Mouse (Mus musculus): Measurements from ENCODE around the gene Slc25a4.
"Not testable (repeated sequence)": the region's sequence is repeated elsewhere in the genome, so short reads cannot be mapped to it uniquely, and the experiment has no call there.

Slc25a4 gene

DNA sequence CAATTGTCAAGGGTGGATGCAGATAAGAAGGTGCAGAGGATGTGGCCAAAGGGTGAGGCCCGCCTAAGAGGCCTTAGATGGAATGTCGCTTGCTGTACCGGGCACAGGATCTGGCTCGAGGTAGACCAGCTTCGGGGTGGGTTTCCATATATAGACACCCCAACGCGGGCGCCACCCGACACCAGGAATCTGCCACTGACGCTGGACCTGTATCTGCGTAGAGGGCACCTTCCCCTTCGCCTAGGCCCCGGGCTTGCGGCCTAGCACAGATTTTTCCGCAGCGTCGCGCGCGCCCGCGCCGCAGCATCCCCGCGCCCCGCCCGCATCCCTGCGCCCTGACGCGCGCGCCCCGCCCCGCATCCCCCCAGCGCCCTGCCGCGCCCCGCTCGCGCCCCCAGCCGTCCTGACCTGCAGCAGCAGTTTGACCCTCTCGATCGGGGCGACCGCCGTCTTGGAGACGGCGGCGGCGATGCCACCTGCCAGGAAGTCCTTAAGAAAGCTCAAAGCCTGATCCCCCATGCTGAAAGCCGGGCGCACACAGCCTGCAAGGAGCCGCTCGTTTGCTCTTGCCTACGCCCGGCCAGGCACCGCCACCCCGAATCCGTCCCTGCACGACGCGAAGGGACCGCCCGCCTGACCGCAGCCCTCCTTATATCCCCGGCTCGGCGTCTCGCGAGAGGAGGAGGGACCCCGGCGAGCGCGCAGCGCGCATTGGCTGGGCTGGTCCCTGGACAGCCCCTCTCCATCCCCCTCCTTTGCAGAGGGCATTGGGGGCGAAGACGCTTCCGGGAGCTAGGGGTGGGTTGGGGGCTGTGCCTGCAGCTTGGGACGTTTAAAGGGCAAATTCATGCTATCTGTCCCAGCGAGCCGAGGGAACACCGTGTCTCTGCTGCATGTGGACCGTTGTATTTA, at the start of gene Slc25a4:
Gene Slc25a4, minus strand, starts transcription at position 881 of the 912 bp plus-strand sequence.
- peak; percentile 98 for DNase-seq (ENCODE audit: low spot score)

DNA sequence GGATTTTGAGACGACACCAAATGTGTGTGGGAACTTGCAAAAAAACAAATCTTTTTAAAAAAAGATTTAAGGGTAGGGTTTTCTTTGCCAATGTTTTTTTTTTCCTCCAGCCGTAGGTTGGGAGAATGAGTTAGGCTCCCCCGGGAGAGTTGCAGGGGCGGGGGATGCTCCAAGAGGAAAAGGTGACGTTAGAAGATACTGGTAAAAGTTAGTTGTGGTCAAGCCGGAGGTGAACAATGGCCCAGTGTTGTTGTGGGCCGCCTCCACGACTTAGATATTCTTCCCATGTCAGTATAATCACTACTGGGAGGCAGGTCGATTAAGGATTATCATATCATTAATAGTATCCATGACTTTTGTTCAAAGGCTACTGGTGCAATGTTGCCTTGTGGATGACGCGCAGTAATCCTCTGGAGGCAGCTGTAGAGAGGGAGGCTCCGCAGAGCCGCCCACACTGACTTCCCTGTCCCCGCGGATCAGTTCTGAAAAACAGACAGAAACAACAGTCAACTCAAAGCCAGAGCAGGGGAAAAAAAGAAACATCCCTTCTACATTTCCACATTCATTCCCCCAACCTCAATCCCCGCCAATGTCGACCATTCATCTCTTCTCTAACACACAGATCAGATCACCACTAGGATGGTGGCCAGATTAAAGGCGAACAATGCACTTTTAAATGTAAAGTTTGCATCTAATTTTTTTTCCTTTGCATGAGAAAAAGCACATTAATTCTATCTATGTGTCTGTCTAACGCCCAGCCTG, 47.0 kb upstream of the Slc25a4 start:
- DNase-seq (ENCODE audit: low spot score) = no peak

DNA sequence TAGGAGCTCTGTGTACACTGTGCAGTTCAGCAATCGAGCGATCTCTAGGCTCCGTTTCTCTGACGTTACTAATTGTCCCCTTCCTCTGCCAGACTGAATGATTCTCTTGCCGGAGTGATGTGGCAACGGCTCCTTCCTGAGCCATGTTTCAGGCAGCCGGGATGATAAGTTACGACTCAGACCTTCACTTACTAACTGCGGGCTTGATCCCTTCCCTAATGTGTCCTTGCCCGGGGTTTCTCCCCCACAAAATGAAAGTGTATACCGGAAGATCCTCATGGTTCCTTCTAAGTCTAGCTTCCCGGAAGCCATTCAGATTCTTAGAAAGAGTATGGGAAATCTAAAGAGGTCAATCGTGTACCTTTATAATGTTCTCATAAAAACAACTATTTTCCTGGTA, 41.4 kb upstream of the Slc25a4 start:
- DNase-seq (ENCODE audit: low spot score) = no peak

DNA sequence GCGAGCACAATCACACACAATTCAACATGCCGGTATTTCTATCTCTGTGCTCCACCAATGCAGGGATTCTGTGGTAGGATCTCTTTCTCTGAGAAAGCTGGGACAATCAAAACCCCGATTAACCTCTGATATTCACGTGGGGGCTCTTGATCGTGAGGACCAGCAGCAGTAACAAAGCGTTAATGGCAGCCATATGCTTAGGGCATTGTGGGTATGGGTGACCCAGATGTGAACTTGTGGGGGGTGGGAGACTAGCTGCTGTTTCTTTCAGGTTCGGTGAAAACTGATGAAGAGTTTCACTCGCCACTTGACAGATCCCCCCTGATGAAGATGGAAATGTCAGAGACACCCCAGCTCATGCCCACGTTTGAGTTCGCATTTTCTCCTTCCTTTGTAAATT, 40.5 kb upstream of the Slc25a4 start:
- DNase-seq (ENCODE audit: low spot score) = no peak

DNA sequence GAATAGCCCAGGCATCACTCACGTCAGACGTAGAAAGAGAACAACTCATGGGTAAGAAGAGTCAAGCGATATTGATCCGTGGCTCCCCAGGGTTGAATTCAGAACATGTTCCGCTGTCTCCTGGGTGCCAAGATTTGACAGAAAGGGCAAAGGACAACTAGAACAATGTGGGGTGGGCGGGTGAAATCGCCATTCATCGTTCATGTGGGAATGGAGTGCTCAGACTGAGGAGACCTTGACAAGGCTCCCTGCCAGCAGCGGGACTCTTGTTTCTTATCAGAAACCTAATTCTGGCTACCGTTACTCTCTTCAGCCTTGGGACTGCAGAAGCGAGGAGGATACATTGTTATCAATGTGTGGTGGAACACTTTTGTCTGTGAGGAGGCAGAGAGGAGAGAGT, 35.3 kb upstream of the Slc25a4 start:
- DNase-seq (ENCODE audit: low spot score) = no peak

DNA sequence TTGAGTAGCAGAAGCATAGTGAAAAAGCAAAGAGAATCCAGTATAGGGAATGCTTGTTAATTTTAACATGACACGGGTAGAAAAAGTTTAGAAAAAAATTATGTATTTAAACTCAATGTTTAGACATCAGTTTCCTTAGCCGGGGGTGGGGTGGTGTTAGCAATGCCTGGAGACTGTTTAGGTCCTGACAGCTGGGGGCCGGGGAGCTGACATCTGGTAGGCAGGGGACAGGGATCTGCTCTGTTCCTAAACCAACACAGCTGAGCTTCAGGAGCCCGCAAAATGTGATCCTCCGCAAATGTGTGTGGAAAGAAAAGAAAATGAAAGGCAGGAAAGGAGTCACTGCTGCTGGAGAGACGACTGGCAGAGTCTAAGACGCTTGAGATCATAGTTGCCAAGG, 31.9 kb upstream of the Slc25a4 start:
- DNase-seq (ENCODE audit: low spot score) = no peak

DNA sequence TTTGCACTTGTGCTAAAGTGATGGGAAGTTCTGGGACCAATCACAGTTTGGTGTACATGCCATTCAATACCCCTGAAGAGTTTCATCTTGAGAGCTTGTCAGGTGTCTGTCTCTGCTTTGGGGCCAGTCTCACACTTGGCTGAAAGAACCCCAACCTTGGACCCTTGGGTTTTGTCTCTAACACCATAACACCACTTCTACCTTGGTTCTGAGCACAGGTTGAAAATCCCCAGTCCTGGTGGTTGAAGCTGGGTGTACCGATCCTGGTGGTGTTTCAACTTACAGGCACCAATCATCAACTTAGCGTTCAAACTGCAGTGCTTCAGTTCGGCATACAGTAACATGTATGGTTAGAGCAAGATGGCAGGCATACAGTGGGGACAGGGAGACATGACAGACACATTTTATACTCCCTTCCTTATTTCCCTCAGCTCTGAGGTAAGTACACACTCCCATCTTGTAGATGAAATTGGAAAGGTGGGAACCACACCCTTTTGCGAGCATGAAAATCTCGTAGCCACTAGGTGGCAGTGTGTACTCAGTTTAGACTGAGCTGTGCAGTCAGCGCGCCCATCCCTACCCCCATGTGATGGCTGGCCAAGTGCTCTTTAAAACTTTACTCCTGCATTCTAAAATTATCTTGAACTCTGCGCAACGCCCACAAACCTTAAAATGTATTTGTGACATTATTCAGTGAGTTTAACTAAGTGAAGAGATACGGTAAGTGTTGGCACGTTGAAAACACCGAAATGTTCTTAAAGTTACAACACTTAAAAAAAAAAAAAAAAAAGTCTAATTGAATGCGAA, 30.7 kb upstream of the Slc25a4 start:
- DNase-seq (ENCODE audit: low spot score) = peak; percentile 81

DNA sequence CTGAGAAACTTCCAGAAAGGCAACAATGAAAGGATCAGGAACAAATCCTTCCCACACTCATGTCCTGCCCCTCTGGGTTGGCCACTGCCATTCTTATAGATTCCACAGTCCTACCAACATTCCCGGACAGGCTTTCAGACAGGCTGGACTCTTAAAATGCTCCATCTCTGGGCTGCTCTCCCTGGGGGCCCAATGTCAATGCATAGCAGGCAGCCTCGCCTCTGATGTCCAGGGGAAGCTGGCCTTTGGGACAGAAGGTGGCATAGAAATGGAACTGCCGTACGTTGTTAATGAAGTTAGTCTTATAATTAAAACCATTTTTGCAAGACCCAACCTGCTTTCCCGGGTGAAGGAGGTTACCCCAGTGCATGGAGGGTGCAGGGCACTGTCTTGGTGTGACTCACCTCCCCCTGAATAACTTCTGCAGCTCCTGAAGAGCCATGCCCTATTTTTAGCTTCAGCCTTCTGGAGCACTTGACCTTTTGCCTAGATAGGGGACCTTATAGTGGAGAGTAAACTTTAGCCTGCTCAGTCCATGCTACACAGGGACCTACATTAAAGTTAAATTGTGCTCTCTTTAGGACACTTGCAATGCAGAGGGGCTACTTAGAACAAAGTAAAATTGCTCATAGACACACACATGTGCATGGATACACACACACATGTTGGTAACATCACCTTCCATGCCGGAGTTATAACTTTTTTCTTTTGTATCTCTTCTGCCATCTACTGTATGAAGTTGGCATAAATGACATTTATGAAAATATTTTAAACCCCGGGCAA, 25.5 kb upstream of the Slc25a4 start:
- no peak for DNase-seq (ENCODE audit: low spot score)

DNA sequence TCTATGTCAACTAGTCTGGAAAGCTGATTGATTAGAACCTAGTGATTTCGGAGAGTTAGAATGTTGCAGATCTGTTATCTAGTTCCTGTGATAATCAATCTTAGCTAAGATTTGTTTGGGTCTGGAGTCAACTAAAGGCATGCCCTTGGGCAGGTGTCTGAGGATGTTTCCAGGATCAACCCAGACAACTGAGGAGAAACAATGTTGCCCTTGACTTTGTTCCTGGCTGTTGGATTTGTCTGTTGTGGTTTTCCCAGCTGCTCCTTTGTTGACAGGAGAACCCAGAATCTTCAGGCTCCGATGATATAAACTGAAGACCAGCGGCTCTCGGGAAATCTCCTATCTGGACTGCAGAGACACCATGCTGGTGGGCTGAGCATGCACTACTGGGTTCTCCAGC, 23.7 kb upstream of the Slc25a4 start:
- no peak for DNase-seq (ENCODE audit: low spot score)

DNA sequence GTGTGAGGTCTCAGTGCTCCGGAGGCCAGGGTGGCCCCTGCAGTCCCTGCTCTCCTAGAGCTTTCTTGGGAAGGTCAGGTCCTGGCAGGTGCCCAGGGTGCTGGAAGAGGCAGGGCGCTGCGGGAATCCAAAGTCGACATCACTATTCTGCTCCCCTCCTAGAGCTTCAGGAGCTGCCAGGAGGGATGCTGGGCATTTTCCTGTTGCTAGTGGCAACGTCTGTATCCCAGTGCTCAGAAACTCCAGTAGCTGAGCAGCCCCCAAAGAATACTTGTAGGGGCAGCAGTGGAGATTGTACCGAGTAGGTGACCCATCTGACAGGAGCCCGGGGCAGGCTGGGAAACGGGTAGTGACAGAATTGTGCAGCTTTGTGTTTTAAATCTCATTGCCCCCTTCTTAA, 21.7 kb upstream of the Slc25a4 start:
- no peak for DNase-seq (ENCODE audit: low spot score)

DNA sequence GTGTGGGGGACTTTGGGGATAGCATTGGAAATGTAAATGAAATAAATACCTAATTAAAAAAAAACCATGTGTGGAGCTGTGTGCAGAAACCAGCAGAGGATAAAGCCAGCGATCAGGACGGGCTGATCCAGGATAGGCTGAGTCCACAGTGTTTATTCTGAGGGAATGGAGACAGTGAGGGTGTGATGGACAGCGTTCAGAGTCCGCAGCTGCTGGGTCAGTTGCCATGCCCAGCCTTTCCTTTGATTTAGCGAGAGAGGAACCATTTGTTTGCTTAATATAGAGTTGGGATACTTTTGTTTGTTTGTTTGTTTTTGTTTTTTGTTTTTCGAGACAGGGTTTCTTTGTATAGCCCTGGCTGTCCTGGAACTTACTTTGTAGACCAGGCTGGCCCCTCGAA, 20.9 kb upstream of the Slc25a4 start:
- DNase-seq (ENCODE audit: low spot score) = not testable (repeated sequence)

DNA sequence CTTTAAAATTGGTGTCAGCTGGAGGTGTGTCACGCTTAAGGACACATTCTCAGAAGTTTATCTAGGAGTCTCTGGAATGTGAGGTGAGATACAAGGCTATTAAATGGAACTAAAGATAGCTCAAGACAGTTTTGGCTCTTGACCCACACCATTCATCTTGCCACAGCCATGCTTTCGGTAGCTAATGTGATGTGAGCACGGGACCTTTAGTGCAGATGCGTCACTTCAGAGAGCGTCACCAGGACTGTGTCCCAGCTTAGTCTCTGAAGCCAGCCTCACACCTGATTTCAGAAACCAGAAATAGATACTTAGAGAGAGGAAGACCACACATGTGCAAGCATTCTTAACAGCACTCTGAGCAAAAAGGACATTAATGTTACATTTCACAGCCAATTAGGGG, 15.5 kb upstream of the Slc25a4 start:
- no peak for DNase-seq (ENCODE audit: low spot score)

DNA sequence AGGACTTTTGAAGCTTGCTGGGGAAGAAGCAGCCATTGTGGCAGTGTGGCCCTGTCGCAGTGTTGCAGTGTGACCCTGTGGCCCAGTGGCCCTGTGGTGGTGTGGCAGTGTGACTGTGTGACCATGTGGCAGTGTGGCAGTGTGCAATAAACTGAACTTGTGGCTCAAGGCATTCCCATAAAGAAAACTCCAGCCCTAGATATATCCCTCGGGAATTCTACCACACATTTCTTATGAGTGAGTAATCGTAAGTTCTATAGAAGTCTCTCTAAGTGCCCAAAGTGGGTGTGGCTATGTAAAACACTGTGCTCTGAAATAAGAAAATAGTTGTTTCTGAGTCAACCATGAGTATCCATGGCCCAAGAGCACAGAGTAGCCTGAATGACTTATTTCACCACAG, 14.4 kb upstream of the Slc25a4 start:
- DNase-seq (ENCODE audit: low spot score) = no peak

DNA sequence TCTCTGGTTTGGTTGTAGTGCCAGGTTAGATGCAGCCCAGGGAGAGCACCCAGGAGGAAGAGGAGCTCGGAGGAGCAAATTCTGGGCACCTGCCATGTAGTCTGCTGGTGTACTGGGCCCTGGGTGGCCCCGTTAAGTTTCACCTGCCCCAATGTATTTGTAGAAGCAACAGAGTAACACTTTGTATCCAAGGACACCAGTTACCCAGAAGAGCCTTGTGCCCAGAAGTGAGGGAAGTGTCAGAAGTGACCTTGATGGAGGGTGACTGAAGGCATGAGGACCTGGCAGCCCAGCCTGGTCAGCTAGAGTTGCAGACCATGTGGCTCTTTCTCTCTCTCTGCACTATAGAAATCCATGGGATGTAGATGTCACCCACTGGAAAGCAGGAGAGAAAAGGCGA, 9.5 kb upstream of the Slc25a4 start:
- no peak for DNase-seq (ENCODE audit: low spot score)

DNA sequence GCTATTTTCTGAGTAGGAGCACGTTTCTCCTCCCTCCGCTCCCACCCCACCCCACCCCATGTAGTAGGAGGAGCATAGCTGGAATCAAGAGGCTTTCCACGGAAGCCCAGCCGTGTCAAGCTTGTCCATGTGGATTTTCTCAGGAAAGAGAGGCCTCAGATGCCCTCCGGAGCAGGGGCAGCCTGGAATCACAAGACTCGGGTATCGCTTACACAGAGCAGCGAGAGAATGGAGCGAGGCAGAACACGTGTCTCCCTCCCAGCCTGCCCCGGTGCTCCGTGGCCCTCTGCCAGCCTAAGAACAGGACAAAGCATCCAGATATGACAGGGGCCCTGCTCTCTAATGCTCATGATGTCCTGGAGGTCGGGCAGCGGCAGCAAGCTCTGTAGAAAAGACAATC, 5.8 kb upstream of the Slc25a4 start:
- DNase-seq (ENCODE audit: low spot score) = peak; percentile 41

DNA sequence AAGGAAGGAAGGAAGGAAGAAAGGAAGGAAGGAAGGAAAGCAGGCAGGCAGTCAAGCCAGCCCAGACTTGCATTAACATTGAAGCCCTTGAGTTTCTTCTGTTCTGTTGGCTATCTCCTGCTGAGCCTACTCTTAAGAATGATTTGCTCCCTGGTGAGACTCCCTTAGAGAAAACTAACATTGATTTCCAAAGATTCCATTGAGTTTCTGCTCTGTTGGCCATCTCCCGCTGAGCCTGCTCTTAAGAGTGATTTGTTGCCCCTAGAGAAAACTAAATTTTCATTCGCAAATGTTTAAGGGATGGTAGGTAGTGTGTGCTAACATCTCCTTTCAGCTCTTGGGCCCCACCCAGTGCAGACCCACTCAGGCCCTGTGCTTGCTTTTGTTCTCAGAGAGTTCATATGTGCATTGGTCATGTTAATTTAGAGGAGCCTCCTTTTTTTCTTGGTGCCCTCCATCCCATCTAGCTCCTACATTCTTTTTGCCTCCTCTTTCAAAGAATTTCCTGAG, 2.9 kb upstream of the Slc25a4 start:
- DNase-seq (ENCODE audit: low spot score) = no peak

DNA sequence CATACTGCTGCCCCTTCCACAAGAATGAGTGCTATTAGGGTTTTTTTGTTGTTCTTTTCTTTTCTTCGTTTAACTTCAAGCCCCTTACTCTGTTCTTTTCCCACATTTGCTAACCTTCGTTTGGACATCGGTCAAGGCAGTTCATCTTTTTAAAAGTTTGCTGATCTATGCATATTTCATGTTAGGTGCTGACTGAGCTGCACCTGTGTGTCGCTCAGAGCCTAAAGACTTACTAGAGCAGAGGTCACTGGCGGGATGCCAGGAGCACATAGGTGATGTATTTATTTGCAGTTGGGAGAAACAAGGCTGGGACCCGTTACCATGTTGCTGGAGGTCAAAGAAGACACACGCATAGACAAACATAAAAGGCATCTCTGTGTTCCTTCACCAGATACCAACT, 1.1 kb upstream of the Slc25a4 start:
- DNase-seq (ENCODE audit: low spot score) = peak; percentile 21

DNA sequence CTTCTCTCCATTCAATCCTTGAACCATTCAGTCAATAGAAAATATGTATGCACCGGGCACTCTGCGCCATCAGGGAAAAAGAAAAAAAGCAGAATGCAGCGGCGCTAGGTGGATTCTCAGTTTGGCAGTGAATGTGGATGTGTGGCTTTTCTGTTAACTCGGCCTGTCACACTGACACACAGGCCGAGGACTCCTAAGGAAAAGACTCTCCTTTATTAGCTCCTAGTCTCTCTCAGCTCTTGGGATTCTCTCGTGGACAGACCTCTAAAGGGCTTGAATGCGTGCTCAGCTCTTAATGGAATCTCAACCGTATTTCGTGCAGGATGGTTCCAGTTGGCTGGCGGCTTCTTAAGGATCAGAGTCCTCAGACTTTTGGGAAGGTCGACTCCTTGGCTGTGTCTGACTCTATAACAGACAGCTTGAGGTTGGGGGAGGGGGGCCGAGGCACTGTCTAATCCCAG, 557 bp upstream of the Slc25a4 start:
- no peak for DNase-seq (ENCODE audit: low spot score)

DNA sequence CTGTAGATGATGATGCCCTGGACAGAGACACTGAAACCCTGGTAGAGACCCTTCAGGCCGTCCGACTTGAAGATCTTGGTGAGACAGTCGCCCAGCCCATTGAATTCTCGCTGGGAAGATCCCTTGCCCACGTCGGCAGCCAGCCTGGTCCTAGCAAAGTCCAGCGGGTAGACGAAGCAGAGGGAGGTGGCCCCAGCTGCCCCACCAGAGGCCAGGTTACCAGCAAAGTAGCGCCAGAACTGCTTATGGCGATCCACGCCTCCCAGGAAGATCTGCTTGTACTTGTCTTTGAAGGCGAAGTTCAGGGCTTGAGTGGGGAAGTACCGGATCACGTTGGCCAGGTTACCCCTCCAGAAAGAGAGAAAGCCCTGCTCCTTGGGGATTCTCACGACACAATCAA, 2.0 kb downstream of the Slc25a4 start:
- no peak for DNase-seq (ENCODE audit: low spot score)

DNA sequence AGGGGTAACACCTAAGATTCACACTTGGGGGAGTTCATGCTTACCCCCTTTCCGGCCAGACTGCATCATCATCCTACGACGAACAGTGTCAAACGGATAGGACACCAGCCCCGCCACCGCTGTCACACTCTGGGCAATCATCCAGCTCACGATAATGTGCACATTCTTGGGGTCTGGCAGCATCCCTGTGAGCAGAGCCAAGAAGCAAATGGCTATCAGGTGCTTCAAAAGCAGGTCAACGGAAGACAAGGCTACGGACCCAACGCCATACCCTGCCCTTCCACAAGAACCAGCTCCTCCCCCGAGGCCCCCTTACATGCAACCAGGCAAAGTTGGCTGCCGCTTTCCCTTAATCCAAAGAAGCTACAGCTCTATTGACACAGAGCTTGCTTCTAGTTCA, 2.7 kb downstream of the Slc25a4 start:
- DNase-seq (ENCODE audit: low spot score) = peak; percentile 18

DNA sequence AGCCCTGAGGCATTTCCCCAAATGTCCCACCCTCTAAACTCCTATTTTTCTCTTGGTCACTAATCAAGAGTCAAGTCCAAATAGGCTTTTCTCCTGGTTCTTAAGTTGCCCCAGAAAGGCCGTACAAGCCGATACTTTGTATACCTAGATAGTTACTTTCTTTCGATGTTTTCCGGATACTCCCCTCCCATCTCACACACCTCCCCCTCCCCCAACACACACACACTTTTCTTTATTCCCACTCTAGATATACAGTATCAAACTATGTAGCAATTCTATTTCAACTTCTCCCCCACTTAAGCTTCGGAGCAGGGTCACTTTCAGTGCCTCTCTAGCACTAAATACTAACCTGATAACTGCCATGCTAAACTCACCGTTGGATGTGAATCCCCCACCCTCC, 5.0 kb downstream of the Slc25a4 start:
- DNase-seq (ENCODE audit: low spot score) = no peak
